Mouse (Mus musculus): ENCODE results near the gene Bbs5. TPM values are rescaled to one million over a fixed set of nuclear protein-coding genes. Genes with fewer than 3 reads are reported as not detected.

Gene Bbs5
- 7.6 TPM for polyA plus RNA-seq (2012; fragmentation: generic; extraction: Trizol)

- peak; percentile 54 for TF ChIP-seq SRF (IDR thresholded peaks at IDR 0.05; ENCODE audit: control insufficient read depth, insufficient read length, low read depth)
- TF ChIP-seq MYOD1 (IDR thresholded peaks at IDR 0.05; ENCODE audit: control insufficient read depth in 1 of 3, insufficient read length in 2 of 3, low read depth in 2 of 3), result peak in 1 of 3 experiments; percentile 1
- TF ChIP-seq TCF12 (IDR thresholded peaks at IDR 0.05; ENCODE audit: insufficient read depth, poor library complexity, severe bottlenecking), result no peak
- peak; percentile 77 for TF ChIP-seq POLR2AphosphoS2 (IDR thresholded peaks at IDR 0.05; ENCODE audit: insufficient read length, low read depth)
- no peak for TF ChIP-seq TCF3 (IDR thresholded peaks at IDR 0.05; ENCODE audit: insufficient read length, low read depth)
- peak; percentile 72 for TF ChIP-seq POLR2A (IDR thresholded peaks at IDR 0.05; ENCODE audit: insufficient read length, low read depth)
- peak; percentile 64; the same call in 1 of the 2 replicates for TF ChIP-seq CEBPB (IDR thresholded peaks at IDR 0.05; ENCODE audit: insufficient read depth, poor library complexity, severe bottlenecking)
Measured at GRCm38 (mm10) chr2:69646726-69647490, at the start of gene Bbs5. Gene Bbs5 (plus strand): TSS chr2:69647171.

GRCm38 (mm10) chr2:69603726-69604393, 43.1 kb upstream of the Bbs5 start:
- Histone ChIP-seq H3ac (ENCODE audit: control insufficient read depth, insufficient read length) (no peak overlapping the region), H3K4me2 (ENCODE audit: low read depth) (no peak overlapping the region), H3K79me2 (ENCODE audit: control insufficient read depth, insufficient read depth) (no peaks in the 10 kb centered on the region), H3K36me3 (ENCODE audit: control insufficient read depth, insufficient read depth) (no peaks in the 10 kb centered on the region), H3K27me3 (ENCODE audit: control insufficient read depth, insufficient read depth, insufficient read length) (no peaks in the 10 kb centered on the region), H3K4me3 (no peak overlapping the region)
- TF ChIP-seq REST (IDR thresholded peaks at IDR 0.05; ENCODE audit: insufficient read depth, insufficient read length) (no peak), SRF (IDR thresholded peaks at IDR 0.05; ENCODE audit: control insufficient read depth, insufficient read length, low read depth) (no peak), MYOD1 (IDR thresholded peaks at IDR 0.05; ENCODE audit: control insufficient read depth in 1 of 3, insufficient read length in 2 of 3, low read depth in 2 of 3) (no peak), POLR2AphosphoS2 (IDR thresholded peaks at IDR 0.05; ENCODE audit: insufficient read length, low read depth) (no peak), POLR2A (IDR thresholded peaks at IDR 0.05; ENCODE audit: insufficient read length, low read depth) (no peak), TCF12 (IDR thresholded peaks at IDR 0.05; ENCODE audit: insufficient read depth, poor library complexity, severe bottlenecking) (no peak), MAX (IDR thresholded peaks at IDR 0.05; ENCODE audit: low read depth) (no peak), E2F4 (IDR thresholded peaks at IDR 0.05; ENCODE audit: insufficient read depth) (no peak), TCF3 (IDR thresholded peaks at IDR 0.05; ENCODE audit: insufficient read length, low read depth) (no peak), USF1 (IDR thresholded peaks at IDR 0.05; ENCODE audit: low read depth) (no peak), CEBPB (IDR thresholded peaks at IDR 0.05; ENCODE audit: insufficient read depth, poor library complexity, severe bottlenecking) (no peak)

More at GRCm38 (mm10) chr2:69646726-69647490, at the start of gene Bbs5:
- H3ac ChIP-seq (ENCODE audit: control insufficient read depth, insufficient read length), result peak within 1 kb of the TSS; percentile 26
- no peaks in the 10 kb centered on the region for H3K27me3 ChIP-seq (ENCODE audit: control insufficient read depth, insufficient read depth, insufficient read length)
- H3K79me2 ChIP-seq (ENCODE audit: control insufficient read depth, insufficient read depth), result no peaks in the 10 kb centered on the region
- H3K36me3 ChIP-seq (ENCODE audit: control insufficient read depth, insufficient read depth), result no peaks in the 10 kb centered on the region
- H3K4me3 ChIP-seq, result peak within 1 kb of the TSS; percentile 47
- peak within 1 kb of the TSS; percentile 89 for H3K4me2 ChIP-seq (ENCODE audit: low read depth)

- TF ChIP-seq MYOG (IDR thresholded peaks at IDR 0.05; ENCODE audit: control insufficient read depth in 1 of 3, insufficient read depth in 1 of 3, insufficient read length in 2 of 3, low read depth in 2 of 3) (no peak), E2F4 (IDR thresholded peaks at IDR 0.05; ENCODE audit: insufficient read depth) (no peak), MAX (IDR thresholded peaks at IDR 0.05; ENCODE audit: low read depth) (no peak), REST (IDR thresholded peaks at IDR 0.05; ENCODE audit: insufficient read depth, insufficient read length) (no peak), POLR2A (IDR thresholded peaks at IDR 0.05; ENCODE audit: insufficient read length, low read depth) (no peak), CEBPB (IDR thresholded peaks at IDR 0.05; ENCODE audit: insufficient read depth, poor library complexity, severe bottlenecking) (no peak), MYOD1 (IDR thresholded peaks at IDR 0.05; ENCODE audit: control insufficient read depth in 1 of 3, insufficient read length in 2 of 3, low read depth in 2 of 3) (no peak), USF1 (IDR thresholded peaks at IDR 0.05; ENCODE audit: low read depth) (no peak), POLR2AphosphoS2 (IDR thresholded peaks at IDR 0.05; ENCODE audit: insufficient read length, low read depth) (no peak)
- H3K4me2 ChIP-seq (ENCODE audit: low read depth), result no peak overlapping the region
Measured at GRCm38 (mm10) chr2:69606621-69607020, 40.4 kb upstream of the Bbs5 start.

GRCm38 (mm10) chr2:69612237-69612636, 34.7 kb upstream of the Bbs5 start:
- TF ChIP-seq TCF12 (IDR thresholded peaks at IDR 0.05; ENCODE audit: insufficient read depth, poor library complexity, severe bottlenecking) (no peak), E2F4 (IDR thresholded peaks at IDR 0.05; ENCODE audit: insufficient read depth) (no peak), POLR2A (IDR thresholded peaks at IDR 0.05; ENCODE audit: insufficient read length, low read depth) (no peak), MYOG (IDR thresholded peaks at IDR 0.05; ENCODE audit: control insufficient read depth in 1 of 3, insufficient read depth in 1 of 3, insufficient read length in 2 of 3, low read depth in 2 of 3) (no peak), CEBPB (IDR thresholded peaks at IDR 0.05; ENCODE audit: insufficient read depth, poor library complexity, severe bottlenecking) (no peak), USF1 (IDR thresholded peaks at IDR 0.05; ENCODE audit: low read depth) (no peak), POLR2AphosphoS2 (IDR thresholded peaks at IDR 0.05; ENCODE audit: insufficient read length, low read depth) (no peak), REST (IDR thresholded peaks at IDR 0.05; ENCODE audit: insufficient read depth, insufficient read length) (no peak), TCF3 (IDR thresholded peaks at IDR 0.05; ENCODE audit: insufficient read length, low read depth) (no peak)
- Histone ChIP-seq H3K27me3 (ENCODE audit: control insufficient read depth, insufficient read depth, insufficient read length) (no peaks in the 10 kb centered on the region), H3K36me3 (ENCODE audit: control insufficient read depth, insufficient read depth) (no peaks in the 10 kb centered on the region), H3ac (ENCODE audit: control insufficient read depth, insufficient read length) (no peak overlapping the region), H3K4me3 (no peak overlapping the region), H3K4me2 (ENCODE audit: low read depth) (no peak overlapping the region), H3K79me2 (ENCODE audit: control insufficient read depth, insufficient read depth) (no peaks in the 10 kb centered on the region)

More at GRCm38 (mm10) chr2:69606621-69607020, 40.4 kb upstream of the Bbs5 start:
- H3K4me3 ChIP-seq, result no peak overlapping the region
- no peak overlapping the region for H3ac ChIP-seq (ENCODE audit: control insufficient read depth, insufficient read length)
- no peaks in the 10 kb centered on the region for H3K36me3 ChIP-seq (ENCODE audit: control insufficient read depth, insufficient read depth)
- no peaks in the 10 kb centered on the region for H3K79me2 ChIP-seq (ENCODE audit: control insufficient read depth, insufficient read depth)
- no peaks in the 10 kb centered on the region for H3K27me3 ChIP-seq (ENCODE audit: control insufficient read depth, insufficient read depth, insufficient read length)
